Mouse (Mus musculus): ENCODE results near the gene Lysmd2. TPM values are rescaled to one million over a fixed set of nuclear protein-coding genes. Genes with fewer than 3 reads are reported as not detected.
"Not testable (repeated sequence)": the region's sequence is repeated elsewhere in the genome, so short reads cannot be mapped to it uniquely, and the experiment has no call there.

The Lysmd2 gene
- polyA plus RNA-seq, 1 experiment from 2014 or later = 16.6 TPM

GRCm38 (mm10) chr9:75619761-75620160 lies 5.8 kb upstream of the Lysmd2 start:
- H3K36me3 ChIP-seq (ENCODE audit: control insufficient read depth, insufficient read depth, low read length); H3K9me3 ChIP-seq (ENCODE audit: control insufficient read depth, low read length); H3K4me3 ChIP-seq (ENCODE audit: low read depth, low read length); H3K4me1 ChIP-seq (ENCODE audit: control insufficient read depth, insufficient read depth, low read length); DNase-seq (ENCODE audit: low spot score); H3K9ac ChIP-seq (ENCODE audit: low read length); ATAC-seq (ENCODE audit: insufficient read depth, low FRiP score, low TSS enrichment); H3K27me3 ChIP-seq (ENCODE audit: control insufficient read depth, insufficient read depth, low read length); H3K4me2 ChIP-seq (ENCODE audit: low read depth); H3K27ac ChIP-seq (ENCODE audit: low read depth, low read length): not testable (repeated sequence)
- WGBS = 95% methylated on average over 2 of the region's 2 CpGs

DNA sequence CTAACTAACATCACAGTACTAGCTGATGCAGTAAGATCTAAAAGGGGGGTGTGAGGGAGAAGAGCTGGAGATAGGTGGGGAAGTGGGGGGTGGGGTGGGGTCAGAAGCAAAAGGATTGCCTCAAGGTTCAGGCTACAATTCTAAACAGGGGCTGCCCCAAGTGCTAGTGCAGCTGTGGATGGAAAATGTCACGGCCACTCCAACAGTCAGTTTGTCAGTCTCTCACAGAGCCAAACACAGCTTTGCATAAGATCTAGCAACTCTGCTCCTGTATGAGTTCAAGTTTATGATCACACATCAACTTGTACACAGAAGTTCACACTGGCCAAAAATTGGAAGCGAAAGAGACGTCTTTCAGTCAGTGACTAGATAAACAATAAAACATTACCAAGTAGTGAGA lies 4.1 kb upstream of the Lysmd2 start:
- no peak overlapping the region for H3K27ac ChIP-seq (ENCODE audit: low read depth, low read length)
- no peak overlapping the region for H3K4me3 ChIP-seq (ENCODE audit: low read depth, low read length)
- H3K9ac ChIP-seq (ENCODE audit: low read length) = no peak overlapping the region
- 82% methylated on average over 3 of the region's 3 CpGs for WGBS
- H3K9me3 ChIP-seq (ENCODE audit: control insufficient read depth, low read length) = no peaks in the 10 kb centered on the region
- no peak overlapping the region for H3K4me2 ChIP-seq (ENCODE audit: low read depth)
- ATAC-seq (ENCODE audit: insufficient read depth, low FRiP score, low TSS enrichment) = no peak
- H3K36me3 ChIP-seq (ENCODE audit: control insufficient read depth, insufficient read depth, low read length) = no peaks in the 10 kb centered on the region
- H3K27me3 ChIP-seq (ENCODE audit: control insufficient read depth, insufficient read depth, low read length) = no peaks in the 10 kb centered on the region
- no peaks in the 10 kb centered on the region for H3K4me1 ChIP-seq (ENCODE audit: control insufficient read depth, insufficient read depth, low read length)
- no peak for DNase-seq (ENCODE audit: low spot score)

- H3K4me1 ChIP-seq (ENCODE audit: control insufficient read depth, insufficient read depth, low read length) = no peaks in the 10 kb centered on the region
- 17% methylated on average over 16 of the region's 18 CpGs for WGBS
- peak; percentile 14 for ATAC-seq (ENCODE audit: insufficient read depth, low FRiP score, low TSS enrichment)
- H3K27ac ChIP-seq (ENCODE audit: low read depth, low read length) = peak overlapping the region; percentile 67
- no peaks in the 10 kb centered on the region for H3K27me3 ChIP-seq (ENCODE audit: control insufficient read depth, insufficient read depth, low read length)
- H3K36me3 ChIP-seq (ENCODE audit: control insufficient read depth, insufficient read depth, low read length) = no peaks in the 10 kb centered on the region
- DNase-seq (ENCODE audit: low spot score) = no peak
- peak overlapping the region; percentile 88 for H3K4me2 ChIP-seq (ENCODE audit: low read depth)
- H3K9me3 ChIP-seq (ENCODE audit: control insufficient read depth, low read length) = no peaks in the 10 kb centered on the region
- peak overlapping the region; percentile 82 for H3K9ac ChIP-seq (ENCODE audit: low read length)
- H3K4me3 ChIP-seq (ENCODE audit: low read depth, low read length) = peak overlapping the region; percentile 75
Measured at GRCm38 (mm10) chr9:75624983-75625555, 472 bp upstream of the Lysmd2 start.

GRCm38 (mm10) chr9:75626308-75626604 lies 715 bp downstream of the Lysmd2 start:
- WGBS = 2% methylated on average over 14 of the region's 14 CpGs
- DNase-seq (ENCODE audit: low spot score) (no peak), ATAC-seq (ENCODE audit: insufficient read depth, low FRiP score, low TSS enrichment) (no peak; the same call in 1 of the 2 replicates)
- H3K9ac ChIP-seq (ENCODE audit: low read length) = peak overlapping the region; percentile 82
- H3K36me3 ChIP-seq (ENCODE audit: control insufficient read depth, insufficient read depth, low read length) = no peaks in the 10 kb centered on the region
- H3K4me1 ChIP-seq (ENCODE audit: control insufficient read depth, insufficient read depth, low read length) = no peaks in the 10 kb centered on the region
- H3K27me3 ChIP-seq (ENCODE audit: control insufficient read depth, insufficient read depth, low read length) = no peaks in the 10 kb centered on the region
- H3K4me3 ChIP-seq (ENCODE audit: low read depth, low read length) = peak overlapping the region; percentile 75
- H3K9me3 ChIP-seq (ENCODE audit: control insufficient read depth, low read length) = no peaks in the 10 kb centered on the region
- peak overlapping the region; percentile 88 for H3K4me2 ChIP-seq (ENCODE audit: low read depth)
- peak overlapping the region; percentile 67 for H3K27ac ChIP-seq (ENCODE audit: low read depth, low read length)

GRCm38 (mm10) chr9:75630823-75631454 lies 5.4 kb downstream of the Lysmd2 start:
- H3K27me3 ChIP-seq (ENCODE audit: control insufficient read depth, insufficient read depth, low read length) = no peaks in the 10 kb centered on the region
- ATAC-seq (ENCODE audit: insufficient read depth, low FRiP score, low TSS enrichment) = no peak
- DNase-seq (ENCODE audit: low spot score) = no peak
- H3K36me3 ChIP-seq (ENCODE audit: control insufficient read depth, insufficient read depth, low read length) = no peaks in the 10 kb centered on the region
- H3K27ac ChIP-seq (ENCODE audit: low read depth, low read length) = no peak overlapping the region
- H3K4me1 ChIP-seq (ENCODE audit: control insufficient read depth, insufficient read depth, low read length) = no peaks in the 10 kb centered on the region
- H3K4me2 ChIP-seq (ENCODE audit: low read depth) = no peak overlapping the region
- WGBS = 81% methylated on average over 8 of the region's 8 CpGs
- no peak overlapping the region for H3K9ac ChIP-seq (ENCODE audit: low read length)
- no peak overlapping the region for H3K4me3 ChIP-seq (ENCODE audit: low read depth, low read length)
- H3K9me3 ChIP-seq (ENCODE audit: control insufficient read depth, low read length) = no peaks in the 10 kb centered on the region

DNA sequence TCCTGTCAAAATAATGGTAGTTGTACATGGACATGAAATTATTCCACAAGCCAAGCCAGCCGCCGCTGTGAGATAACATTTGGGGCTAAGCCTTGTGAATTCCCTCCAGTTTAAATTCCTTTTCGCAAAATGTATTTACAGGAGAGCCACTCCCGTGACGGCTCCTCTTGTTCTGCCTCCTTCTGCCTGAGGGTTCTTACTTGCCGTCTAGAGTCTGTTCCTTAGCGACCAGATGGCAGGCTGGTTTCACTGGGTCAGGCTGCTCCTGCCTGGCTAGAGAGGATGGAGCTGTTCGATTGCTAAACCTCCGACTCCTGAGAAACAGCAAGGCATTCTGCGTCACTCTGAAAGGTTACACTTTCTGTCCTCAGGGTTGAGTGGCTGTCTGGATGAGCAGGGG lies 6.6 kb downstream of the Lysmd2 start:
- H3K27me3 ChIP-seq (ENCODE audit: control insufficient read depth, insufficient read depth, low read length) = no peaks in the 10 kb centered on the region
- H3K27ac ChIP-seq (ENCODE audit: low read depth, low read length) = no peak overlapping the region
- no peak overlapping the region for H3K9ac ChIP-seq (ENCODE audit: low read length)
- no peaks in the 10 kb centered on the region for H3K36me3 ChIP-seq (ENCODE audit: control insufficient read depth, insufficient read depth, low read length)
- no peaks in the 10 kb centered on the region for H3K4me1 ChIP-seq (ENCODE audit: control insufficient read depth, insufficient read depth, low read length)
- no peaks in the 10 kb centered on the region for H3K9me3 ChIP-seq (ENCODE audit: control insufficient read depth, low read length)
- peak; percentile 11 for DNase-seq (ENCODE audit: low spot score)
- no peak overlapping the region for H3K4me2 ChIP-seq (ENCODE audit: low read depth)
- WGBS = 64% methylated on average over 10 of the region's 10 CpGs
- H3K4me3 ChIP-seq (ENCODE audit: low read depth, low read length) = no peak overlapping the region
- ATAC-seq (ENCODE audit: insufficient read depth, low FRiP score, low TSS enrichment) = no peak

GRCm38 (mm10) chr9:75632902-75633301 lies 7.4 kb downstream of the Lysmd2 start:
- H3K4me1 ChIP-seq (ENCODE audit: control insufficient read depth, insufficient read depth, low read length) = no peaks in the 10 kb centered on the region
- H3K4me2 ChIP-seq (ENCODE audit: low read depth) = no peak overlapping the region
- H3K9me3 ChIP-seq (ENCODE audit: control insufficient read depth, low read length) = no peaks in the 10 kb centered on the region
- no peak overlapping the region for H3K27ac ChIP-seq (ENCODE audit: low read depth, low read length)
- 57% methylated on average over 1 of the region's 1 CpGs for WGBS
- H3K4me3 ChIP-seq (ENCODE audit: low read depth, low read length) = no peak overlapping the region
- DNase-seq (ENCODE audit: low spot score) = peak; percentile 28
- no peaks in the 10 kb centered on the region for H3K36me3 ChIP-seq (ENCODE audit: control insufficient read depth, insufficient read depth, low read length)
- no peaks in the 10 kb centered on the region for H3K27me3 ChIP-seq (ENCODE audit: control insufficient read depth, insufficient read depth, low read length)
- ATAC-seq (ENCODE audit: insufficient read depth, low FRiP score, low TSS enrichment) = no peak
- no peak overlapping the region for H3K9ac ChIP-seq (ENCODE audit: low read length)

- H3K4me1 ChIP-seq (ENCODE audit: control insufficient read depth, insufficient read depth, low read length) = no peaks in the 10 kb centered on the region
- WGBS = 80% methylated on average over 8 of the region's 8 CpGs
- no peak for ATAC-seq (ENCODE audit: insufficient read depth, low FRiP score, low TSS enrichment)
Measured at GRCm38 (mm10) chr9:75633603-75634002, 8.1 kb downstream of the Lysmd2 start.

GRCm38 (mm10) chr9:75634226-75634625 lies 8.7 kb downstream of the Lysmd2 start:
- Histone ChIP-seq H3K9me3 (ENCODE audit: control insufficient read depth, low read length) (no peaks in the 10 kb centered on the region), H3K9ac (ENCODE audit: low read length) (no peak overlapping the region), H3K36me3 (ENCODE audit: control insufficient read depth, insufficient read depth, low read length) (no peaks in the 10 kb centered on the region), H3K27ac (ENCODE audit: low read depth, low read length) (no peak overlapping the region), H3K4me3 (ENCODE audit: low read depth, low read length) (no peak overlapping the region), H3K4me2 (ENCODE audit: low read depth) (no peak overlapping the region), H3K4me1 (ENCODE audit: control insufficient read depth, insufficient read depth, low read length) (no peaks in the 10 kb centered on the region), H3K27me3 (ENCODE audit: control insufficient read depth, insufficient read depth, low read length) (no peaks in the 10 kb centered on the region)
- 95% methylated on average over 4 of the region's 4 CpGs for WGBS
- ATAC-seq (ENCODE audit: insufficient read depth, low FRiP score, low TSS enrichment) = no peak
- DNase-seq (ENCODE audit: low spot score) = no peak

More at GRCm38 (mm10) chr9:75633603-75634002, 8.1 kb downstream of the Lysmd2 start:
- H3K9me3 ChIP-seq (ENCODE audit: control insufficient read depth, low read length) = no peaks in the 10 kb centered on the region
- no peak for DNase-seq (ENCODE audit: low spot score)
- H3K4me3 ChIP-seq (ENCODE audit: low read depth, low read length) = no peak overlapping the region
- no peak overlapping the region for H3K27ac ChIP-seq (ENCODE audit: low read depth, low read length)
- H3K4me2 ChIP-seq (ENCODE audit: low read depth) = no peak overlapping the region
- no peaks in the 10 kb centered on the region for H3K27me3 ChIP-seq (ENCODE audit: control insufficient read depth, insufficient read depth, low read length)
- H3K36me3 ChIP-seq (ENCODE audit: control insufficient read depth, insufficient read depth, low read length) = no peaks in the 10 kb centered on the region
- no peak overlapping the region for H3K9ac ChIP-seq (ENCODE audit: low read length)
